Mouse (Mus musculus): Measurements from ENCODE around the gene Fat1.

Fat1 gene

DNA sequence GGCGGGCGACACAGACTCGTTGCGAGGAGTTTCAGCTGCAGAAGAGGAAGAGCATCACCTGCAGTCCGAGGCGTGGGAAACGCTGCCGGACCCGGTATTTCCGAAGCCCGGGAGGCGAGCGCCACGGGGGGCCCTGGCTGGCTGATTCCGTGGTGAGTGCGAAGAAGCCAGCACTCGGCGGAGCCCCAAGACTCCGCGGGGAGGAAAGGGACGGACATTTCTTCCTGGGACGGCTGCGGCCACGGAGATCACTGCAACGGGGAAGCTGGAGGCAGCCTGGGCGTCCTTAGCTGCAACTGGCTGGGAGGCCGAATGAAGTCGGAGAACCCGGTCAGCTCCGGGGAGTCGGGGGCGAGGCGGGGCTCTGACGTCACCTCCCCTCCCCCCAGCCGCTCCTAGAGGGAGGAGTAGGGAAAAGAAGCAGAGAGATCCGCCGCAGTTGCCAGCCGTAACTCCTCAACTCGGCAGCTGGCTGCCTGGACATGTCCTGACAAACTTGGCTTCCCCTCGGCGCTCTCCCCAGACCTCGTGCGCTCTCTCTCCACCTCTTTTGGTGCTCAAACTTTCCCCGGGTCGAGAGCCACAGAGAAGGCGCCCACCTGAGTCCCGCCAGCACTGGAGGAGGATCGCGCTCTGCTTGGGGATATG lies at the start of gene Fat1:
Gene Fat1 (plus strand): TSS at position 598 of the 648 bp plus-strand sequence.
- peak; percentile 91 for DNase-seq (ENCODE audit: low spot score)

DNA sequence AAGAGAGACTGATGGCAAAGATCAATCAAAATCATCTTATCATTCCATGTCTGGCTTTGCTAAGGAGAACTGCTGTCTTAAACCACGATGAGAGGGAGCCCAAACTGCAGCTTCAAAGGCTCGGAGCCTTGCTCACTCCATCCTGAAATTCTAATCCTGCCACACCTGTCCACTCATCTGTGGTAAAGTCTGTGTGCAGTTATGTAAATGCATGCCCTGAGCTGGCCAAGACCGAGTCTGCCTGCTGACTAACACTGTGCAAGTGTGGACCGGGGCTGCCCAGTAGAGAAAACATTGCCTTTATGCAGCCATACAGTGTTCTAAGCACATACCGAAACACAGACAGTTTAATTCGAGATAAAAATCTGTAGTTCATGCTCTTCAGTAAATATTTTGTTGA lies 40.6 kb upstream of the Fat1 start:
- no peak for DNase-seq (ENCODE audit: low spot score)

DNA sequence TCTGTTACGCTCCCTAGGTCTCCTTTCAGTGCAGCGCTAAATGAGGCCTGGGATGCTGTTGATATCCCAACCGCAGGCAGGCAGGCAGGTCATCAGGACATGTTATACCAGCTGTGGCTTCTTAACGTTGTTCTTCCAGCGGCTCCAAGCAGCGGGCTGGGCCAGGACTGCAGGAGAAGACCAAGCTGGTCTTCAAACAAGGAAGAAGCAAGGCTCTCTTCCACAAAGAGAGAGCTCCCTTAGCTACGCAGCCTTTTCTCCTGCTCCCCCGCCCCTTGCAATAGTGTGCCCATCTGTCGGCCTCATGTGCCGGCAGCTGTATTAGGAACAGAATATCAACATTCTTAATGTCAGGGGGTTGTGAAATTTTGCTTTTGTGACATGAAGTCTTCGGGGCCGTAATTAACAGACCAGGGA lies 35.7 kb upstream of the Fat1 start:
- DNase-seq (ENCODE audit: low spot score) = no peak

DNA sequence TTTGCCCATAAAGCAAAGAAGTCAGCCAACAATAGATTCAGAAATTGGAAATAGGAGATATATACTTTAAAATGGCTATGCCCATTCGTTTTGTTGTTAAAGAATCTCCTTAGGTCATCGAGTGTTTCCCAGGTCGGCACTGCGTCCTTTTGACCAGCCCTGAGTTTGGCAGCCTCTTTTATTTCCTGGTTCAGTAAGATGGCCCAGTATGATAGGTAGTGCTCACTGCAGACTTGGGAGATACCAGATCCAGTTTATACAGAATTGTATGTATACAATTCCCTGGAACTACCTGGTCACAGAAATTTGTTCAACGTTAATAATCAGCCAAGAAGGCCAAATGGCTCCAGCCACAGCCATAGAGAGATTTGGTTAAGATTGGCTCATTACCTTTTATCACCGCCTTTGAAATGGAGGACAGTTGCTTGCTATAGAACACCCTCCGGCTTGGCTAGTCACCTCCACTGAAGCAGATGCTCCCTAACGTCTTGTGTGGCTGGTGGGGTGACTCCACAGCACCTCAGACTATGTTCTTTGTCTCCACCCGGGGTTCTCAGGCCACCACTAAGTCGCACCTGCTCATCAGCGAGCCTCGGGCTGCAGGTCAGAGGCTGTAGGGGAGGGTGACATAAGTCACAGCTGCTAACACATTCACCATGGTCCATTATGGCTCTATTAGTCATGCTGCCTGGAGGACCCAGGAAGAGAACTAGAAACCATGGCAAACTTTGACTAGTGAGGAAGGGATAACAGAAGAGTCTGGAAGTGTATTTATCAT lies 23.9 kb upstream of the Fat1 start:
- DNase-seq (ENCODE audit: low spot score) = no peak

DNA sequence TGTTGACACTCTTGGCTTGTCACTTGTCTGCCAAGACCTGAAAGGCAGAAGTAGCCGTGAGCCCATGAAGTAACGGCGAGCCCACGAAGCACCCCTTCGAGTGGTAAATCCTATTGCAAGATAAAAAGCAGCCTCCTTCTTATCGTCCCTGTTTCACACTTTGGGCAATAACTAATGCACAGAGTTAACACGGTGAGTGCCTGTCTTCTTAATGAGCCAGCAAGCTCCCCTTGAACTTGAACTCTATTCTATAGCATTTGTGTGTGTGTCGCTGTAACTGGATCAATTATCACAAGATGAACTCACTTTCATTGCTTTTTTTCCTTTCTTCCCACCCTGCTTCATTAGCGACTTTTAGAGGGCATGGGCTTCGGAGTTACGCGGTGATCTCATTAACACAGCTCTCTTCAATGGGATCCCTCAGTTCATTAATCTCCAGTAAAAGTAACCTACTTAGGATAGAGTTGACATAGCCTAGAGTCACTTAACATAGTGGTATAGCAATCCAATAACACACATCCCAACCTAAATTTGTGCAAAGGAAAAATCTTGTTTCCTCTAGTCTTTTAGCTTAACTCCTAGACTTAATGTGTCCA lies 15.7 kb upstream of the Fat1 start:
- no peak for DNase-seq (ENCODE audit: low spot score)

DNA sequence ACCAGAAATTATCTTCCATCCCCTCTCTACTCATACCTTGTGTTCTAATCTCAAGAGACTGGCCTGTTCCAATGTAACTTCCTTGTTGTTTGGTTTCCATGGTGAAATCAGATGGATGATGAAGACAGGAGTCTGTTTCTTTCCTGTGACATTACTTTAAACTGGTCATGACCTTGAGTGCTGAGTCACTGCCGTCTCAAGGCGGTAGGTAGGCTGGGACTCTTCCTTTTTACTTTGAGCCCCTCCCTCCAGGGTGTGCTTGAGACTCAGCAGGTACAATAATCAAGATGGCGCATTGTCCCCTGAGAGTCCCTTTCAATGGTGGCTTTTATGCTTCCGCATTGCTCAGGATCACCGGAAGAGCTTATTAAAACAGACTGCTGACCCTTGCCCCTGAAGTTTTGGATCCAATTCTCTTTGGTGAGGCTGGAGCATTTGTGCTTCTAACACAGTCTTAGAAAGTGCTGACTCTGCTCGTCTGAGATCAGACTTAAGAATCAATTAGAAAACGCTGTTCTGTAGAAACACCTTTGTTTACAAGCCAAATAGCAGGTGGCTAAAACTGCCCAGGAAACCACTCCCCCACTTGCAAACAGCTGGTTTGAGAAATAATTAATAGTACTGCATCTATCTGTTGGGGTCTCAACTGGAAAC lies 14.7 kb upstream of the Fat1 start:
- DNase-seq (ENCODE audit: low spot score) = no peak

DNA sequence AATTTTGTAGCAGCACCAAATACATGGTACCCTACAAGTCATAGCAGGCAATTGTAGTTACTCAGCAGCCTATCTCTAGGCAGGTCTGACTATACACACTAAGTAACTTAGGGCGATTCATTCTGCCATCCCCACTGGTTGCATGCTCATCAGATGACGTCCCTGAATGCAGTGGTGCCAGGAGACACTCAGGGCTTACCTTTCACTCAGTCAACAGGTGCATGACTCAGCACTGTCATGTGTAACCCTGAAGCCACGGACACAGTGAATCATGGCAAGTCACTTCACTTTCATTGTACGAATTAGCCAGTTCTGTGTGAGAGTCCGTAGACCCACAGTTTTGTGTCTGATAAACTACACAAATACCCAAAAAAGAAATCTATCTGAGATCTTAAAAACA lies 10.3 kb upstream of the Fat1 start:
- no peak for DNase-seq (ENCODE audit: low spot score)

DNA sequence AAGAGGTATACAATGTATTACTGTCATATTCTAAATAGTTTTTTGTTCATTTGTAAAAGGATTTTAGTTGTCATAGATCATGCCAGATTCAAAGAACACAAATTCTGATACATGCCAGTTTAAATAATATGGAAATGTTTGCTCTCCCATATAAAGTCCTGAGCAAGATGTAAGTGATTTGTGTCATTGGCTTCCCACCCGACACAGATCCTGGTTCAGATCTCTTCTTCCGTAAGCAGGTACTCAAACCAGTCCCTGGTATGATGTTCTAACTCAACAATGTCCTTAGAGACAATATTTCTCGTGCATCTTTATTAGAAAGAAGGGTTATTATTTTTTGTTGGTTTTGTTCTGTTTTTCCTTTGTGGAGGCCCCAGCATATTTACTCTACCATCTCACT lies 5.2 kb upstream of the Fat1 start:
- DNase-seq (ENCODE audit: low spot score) = no peak

DNA sequence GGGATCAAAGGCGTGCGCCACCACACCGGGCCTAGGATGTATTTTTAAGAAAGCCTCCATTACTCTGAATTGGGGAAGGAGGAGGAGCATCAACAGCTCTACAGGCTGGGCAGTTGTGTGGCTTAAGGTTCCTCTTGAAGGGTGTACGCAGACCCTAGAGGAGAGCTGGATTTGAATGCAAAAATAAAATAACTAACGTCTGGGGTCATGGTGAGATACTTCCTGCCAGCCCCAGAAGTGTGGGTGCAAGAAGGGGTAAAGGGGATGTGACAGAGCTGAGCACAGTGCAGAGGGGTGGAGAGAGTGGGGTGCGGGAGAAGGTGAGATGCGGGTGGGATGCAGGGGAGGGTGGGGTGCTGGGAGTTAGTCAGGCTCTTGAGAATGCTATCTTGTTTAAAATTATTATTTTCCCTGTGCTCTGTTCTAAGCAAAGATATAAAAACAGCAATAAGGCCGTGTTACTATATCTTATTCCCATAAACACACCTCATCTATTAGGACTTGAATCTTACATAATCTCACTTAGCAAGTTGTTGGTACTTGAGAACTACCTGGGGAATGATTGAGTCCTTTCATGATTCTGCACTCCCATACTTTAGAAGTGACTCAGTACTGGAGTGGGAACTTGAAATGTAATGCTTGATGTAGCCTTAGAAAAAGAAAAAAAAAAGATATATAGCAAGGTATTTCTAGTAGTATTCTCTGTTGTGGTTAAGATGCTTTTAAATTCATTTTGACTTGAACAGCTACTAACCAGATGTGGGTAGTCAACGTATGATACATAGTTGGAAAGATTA lies 2.5 kb upstream of the Fat1 start:
- peak; percentile 44 for DNase-seq (ENCODE audit: low spot score)

DNA sequence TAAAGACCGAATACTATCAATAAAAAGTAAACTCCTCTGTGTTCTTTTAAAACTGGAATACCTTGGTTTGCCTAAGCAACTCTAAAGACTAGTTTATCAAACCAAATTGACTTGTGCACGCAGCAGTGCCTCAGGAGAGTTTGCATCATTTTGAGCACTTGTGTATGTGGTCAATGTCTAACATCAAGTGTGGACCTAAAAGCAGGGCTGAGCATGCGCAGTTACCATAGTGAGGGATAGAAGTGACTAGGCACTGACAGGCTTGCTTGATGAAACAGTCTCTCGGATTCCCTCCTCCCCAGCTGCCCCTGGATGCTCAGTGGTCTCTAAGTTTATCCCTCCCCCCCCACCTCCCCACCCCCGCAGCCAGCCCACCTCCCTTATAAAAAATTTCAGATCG lies 1.8 kb upstream of the Fat1 start:
- DNase-seq (ENCODE audit: low spot score) = no peak

DNA sequence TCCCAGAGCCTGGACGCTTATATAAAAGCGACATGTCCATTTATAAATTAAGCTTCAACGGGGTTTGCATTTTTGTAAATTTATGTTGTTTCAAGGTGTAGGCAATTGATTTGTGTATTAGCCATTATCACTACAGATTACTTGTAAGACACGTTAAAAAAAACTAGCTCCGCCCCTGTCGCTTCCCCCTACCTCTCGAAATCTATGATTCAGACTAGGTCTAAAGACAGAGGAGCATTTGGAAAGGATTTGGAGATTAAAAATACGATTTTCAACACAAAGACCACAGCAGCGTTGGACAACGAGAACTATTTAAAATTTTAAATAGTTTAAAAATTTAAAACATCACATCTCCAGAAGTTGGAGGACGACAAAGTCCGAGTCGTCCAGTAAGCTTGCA lies 831 bp upstream of the Fat1 start:
- DNase-seq (ENCODE audit: low spot score) = no peak

DNA sequence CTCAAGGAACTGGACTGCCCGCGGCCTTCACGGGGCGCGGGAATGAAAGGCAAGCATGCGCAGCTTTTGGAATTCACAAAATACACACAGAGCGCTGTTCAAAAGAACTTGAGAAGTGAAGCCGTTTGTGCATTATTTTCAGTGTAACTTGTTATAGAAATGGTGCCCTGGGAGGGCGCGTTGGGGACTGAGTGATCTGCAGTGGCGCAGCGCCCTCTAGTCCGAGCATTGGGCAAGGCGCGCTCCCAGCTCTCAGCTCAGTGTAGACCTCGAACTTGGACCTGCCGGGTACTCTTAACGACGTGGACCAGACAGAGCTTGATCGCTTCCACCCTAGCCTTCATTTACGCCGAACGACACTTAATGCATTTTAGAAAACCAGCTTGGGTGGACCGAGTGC lies 494 bp downstream of the Fat1 start:
- peak; percentile 89 for DNase-seq (ENCODE audit: low spot score)

DNA sequence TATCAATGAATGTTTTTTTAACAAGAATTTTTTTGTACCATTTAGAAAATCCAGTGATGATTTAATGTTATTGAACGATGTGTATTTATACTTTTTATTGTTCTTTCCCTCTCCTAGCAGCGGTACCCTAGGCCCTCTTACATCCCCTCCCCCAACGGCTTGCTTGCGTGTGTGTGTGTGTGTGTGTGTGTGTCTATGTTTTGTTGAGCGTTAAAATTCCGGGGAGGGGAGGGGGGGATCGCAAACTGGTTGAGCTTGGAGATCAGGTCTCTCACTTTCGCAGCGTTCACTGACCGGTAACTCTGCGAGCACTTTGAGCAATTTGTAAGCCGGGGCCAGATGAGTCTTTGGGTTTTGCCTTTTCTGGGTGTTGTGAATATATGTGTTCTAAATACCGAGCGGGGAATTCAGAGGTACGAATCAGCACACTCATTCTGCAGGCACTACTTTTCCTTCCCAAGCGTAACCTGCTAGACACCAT lies 1.3 kb downstream of the Fat1 start:
- DNase-seq (ENCODE audit: low spot score) = no peak

DNA sequence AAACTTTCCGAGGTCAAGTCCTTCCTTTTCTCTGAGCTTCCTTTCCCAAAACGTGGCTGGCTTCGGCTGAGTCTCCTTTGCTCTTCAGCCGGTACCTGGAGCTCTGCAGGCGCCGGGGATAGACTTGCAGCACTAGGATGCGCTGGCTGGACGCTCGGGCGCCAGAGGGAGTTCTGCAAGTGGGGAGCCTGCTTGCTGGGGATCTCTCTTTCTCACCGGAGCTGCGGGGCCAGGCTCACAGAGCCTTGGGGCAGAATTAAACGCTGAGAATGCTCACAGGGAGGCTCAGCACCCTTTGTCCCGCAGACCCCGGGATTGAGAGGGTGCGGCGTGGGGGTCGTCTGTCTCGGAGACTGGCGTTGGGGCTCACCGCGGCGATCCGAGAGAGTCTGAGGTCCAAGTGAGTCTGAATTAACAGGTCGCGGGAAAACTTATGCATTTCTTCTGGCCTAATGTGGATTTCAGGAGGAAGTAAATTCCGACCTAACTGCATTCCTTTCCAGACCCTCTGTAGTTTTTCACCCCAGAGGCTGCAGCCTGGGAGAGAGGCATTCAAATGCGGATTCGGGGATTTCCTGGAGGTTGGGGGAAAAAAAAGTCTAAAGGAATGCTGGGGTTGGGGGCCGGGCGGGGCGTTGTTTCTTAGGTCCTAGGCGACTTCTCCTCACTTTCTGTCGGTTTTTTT lies 2.0 kb downstream of the Fat1 start:
- DNase-seq (ENCODE audit: low spot score) = peak; percentile 44

DNA sequence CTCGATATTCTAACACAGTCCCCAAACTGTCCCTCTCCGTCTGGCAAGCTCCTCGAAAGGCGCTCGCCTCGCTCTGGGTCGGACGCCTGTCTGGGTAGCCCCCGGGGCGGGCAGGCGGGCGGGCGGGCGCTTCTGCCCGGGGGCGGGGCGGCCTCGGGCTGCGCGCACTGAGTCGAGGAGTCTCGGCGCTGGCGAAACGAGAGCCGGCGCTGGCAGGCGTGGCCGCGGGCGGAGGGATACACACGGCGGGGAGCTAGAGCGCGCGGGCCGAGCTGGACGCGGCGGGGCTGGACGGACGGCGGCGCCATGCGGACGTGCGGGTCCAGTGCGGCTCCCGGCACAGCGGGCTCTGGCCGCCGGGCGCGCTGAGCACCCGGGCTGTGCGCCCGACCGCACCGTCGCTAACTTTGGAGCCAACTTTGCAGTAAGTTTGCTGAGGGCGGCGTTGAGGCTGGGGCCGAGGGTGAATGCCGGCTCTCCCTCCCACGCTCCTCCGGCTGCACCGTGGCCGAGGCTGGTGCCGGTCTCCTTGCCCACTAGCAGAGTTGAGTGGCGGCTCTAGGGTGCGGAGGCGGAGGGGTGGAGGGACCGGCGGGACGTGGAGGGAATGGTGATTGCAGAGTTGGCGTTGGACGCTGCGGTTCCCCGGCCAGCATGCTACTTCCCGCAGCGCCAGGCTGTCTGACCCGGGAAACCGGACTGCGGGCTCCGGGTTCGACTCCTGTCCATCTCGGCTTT lies 2.8 kb downstream of the Fat1 start:
- DNase-seq (ENCODE audit: low spot score) = peak; percentile 91

DNA sequence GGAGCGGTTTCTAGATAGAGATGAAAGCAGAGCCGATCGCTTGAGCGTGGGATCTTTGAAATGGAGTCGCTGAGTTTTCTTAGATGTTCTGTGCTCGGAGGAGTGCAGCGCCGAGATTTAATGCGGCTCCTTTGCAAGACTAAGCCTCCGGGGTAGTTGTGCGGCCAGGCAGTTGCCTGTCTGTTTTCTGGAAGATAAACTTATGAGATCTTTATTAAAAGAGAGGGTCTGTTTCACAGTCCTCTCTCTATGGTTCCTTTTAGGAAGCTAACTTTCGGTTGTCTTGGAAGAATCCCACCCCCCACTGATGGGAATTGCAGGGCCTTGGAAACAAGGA lies 3.4 kb downstream of the Fat1 start:
- DNase-seq (ENCODE audit: low spot score) = no peak

DNA sequence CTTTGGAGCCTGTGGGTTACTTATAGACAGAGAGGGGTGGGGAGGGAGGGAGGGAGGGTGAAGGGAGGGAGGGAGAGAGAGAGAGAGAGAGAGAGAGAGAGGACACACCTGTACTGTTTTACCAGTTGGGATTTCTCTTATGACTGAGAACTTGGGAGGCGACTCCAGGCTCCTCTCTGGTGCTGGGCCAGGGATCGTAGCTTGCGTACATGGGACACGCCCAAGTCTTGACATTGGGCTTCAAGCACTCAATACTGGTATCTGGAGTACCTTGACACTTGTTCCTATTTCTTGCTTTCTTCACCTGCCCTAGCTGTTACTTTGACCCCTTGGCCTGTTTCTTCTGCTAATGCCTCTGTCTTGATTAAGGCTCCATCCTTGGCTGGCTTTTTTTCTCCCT lies 10.3 kb downstream of the Fat1 start:
- DNase-seq (ENCODE audit: low spot score) = no peak

DNA sequence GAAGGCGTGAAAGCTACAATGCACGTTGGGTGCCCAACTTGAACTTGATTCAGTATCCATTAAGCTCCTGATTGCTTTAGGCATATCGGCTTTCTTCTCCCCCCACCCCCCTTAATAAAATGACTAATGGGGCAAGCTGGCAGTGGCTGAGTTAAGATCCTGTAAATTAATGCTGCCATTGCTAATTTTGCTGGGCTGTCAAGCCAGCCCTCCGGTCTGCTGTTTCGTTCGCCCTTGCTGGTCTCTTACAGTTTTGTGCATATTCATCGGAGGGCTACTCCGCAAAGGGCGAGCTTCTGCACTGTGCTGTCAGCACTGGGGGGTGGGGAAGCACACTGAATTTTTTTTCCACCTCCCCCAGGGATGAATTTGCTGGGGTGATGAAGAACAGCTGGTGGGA lies 13.3 kb downstream of the Fat1 start:
- no peak for DNase-seq (ENCODE audit: low spot score)

DNA sequence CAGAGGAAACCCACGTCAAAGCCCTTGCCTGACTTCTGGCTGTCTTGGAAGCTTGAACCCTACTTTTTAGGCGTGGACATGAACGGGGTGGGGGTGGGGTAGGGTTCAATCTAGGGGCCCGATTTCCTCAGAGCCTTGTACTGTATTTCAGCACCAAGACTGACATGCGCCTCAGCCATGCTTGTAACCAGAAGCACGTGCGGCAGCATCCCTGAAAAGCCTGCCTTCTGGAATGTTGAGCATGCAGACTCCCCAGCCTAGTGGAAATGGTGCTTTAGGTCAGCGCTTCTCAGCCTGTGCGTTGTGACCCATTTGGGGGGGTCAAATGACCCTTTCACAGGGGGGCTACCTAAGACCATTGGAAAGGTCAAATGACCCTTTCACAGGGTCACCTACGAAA lies 25.2 kb downstream of the Fat1 start:
- DNase-seq (ENCODE audit: low spot score) = no peak

DNA sequence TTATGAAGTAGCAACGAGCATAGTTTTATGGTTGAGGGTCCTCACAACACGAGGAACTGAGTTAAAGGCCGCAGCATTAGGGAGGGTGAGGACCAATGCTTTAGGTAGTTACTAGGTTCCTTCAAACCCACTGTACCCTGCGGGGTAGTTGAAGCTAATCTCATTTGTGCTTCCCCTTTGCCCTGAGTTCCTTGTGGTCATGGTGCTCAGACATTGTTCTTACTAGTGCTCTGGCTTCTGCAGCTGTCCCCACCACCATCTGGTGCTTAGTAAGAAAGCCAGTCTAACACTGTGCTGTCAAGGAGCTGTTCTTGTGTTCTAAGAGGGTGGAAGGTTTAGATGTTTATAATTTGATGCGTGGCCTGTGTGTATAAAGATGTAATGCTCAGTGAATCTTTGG lies 25.7 kb downstream of the Fat1 start:
- no peak for DNase-seq (ENCODE audit: low spot score)

DNA sequence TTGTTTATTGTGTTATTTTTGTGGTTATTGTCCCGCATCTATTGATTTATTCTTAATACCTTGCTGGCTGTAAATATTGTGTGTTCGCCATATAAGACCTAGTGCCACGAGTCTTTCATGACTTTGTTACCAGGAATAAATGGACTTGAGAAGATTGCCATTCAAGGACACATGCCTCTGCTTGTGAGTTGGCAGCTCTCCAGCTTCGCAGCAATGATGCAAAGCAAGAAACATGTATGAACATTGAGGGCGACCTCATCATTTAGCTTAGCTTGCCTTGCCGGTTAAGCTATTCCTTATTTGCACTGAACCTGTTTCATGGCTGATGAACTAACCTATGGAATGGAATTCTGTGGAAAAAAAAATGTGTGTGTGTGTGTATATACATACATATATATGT lies 26.2 kb downstream of the Fat1 start:
- no peak for DNase-seq (ENCODE audit: low spot score)
